Mouse (Mus musculus) thymus, adult 2 months (tissue): ENCODE results near the gene Svep1.

Experiments
- CTCF ChIP-seq: fragments of 200-500 bp; IDR thresholded peaks from 2 replicates; pipeline ENCODE4 v1.5.1; 2012; ENCODE audit warnings: mild to moderate bottlenecking, control low read depth, low read length, moderate library complexity, borderline replicate concordance; ENCODE audit not compliant: control insufficient read depth, poor library complexity, insufficient read depth; ENCODE audit errors: extremely low read depth
- POLR2A ChIP-seq: fragments of 200-500 bp; IDR thresholded peaks from 2 replicates; pipeline ENCODE4 v1.6.1; 2012; ENCODE audit warnings: mild to moderate bottlenecking, low read length, control low read depth, moderate library complexity; ENCODE audit not compliant: control insufficient read depth, poor library complexity, insufficient read depth; ENCODE audit errors: extremely low read depth

- TF ChIP-seq CTCF = no peak
- no peak for TF ChIP-seq POLR2A
These were observed 28.2 kb downstream of the Svep1 start for GRCm38 (mm10) chr4:58178489-58178888.
